Mouse (Mus musculus) kidney, adult 2 months (tissue): Measurements from ENCODE around the gene Bik. TPM values are rescaled to one million over a fixed set of nuclear protein-coding genes. Genes with fewer than 3 reads are reported as not detected.

ENCODE experiments used
- DNase-seq: peaks from one replicate; pipeline ENCODE4 v3.0.0; 2021
- H3K27ac ChIP-seq: fragments of 200-500 bp; 2 replicates; pipeline ENCODE4 v1.5.1; 2012; ENCODE audit warnings: low read depth, low read length, control low read depth, inconsistent platforms; ENCODE audit not compliant: insufficient read depth
- H3K27me3 ChIP-seq: fragments of 200-500 bp; replicated peaks from 2 replicates; pipeline ENCODE4 v1.6.1; 2012; ENCODE audit warnings: mild to moderate bottlenecking, moderate library complexity, low read length, inconsistent platforms; ENCODE audit not compliant: control insufficient read depth, insufficient read depth
- H3K36me3 ChIP-seq: fragments of 200-500 bp; 2 replicates; pipeline ENCODE4 v1.6.1; 2012; ENCODE audit warnings: mild to moderate bottlenecking, moderate library complexity, low read length, inconsistent platforms; ENCODE audit not compliant: control insufficient read depth, insufficient read depth
- H3K4me1 ChIP-seq: fragments of 200-500 bp; 2 replicates; pipeline ENCODE4 v1.6.1; 2011; ENCODE audit warnings: low read length; ENCODE audit not compliant: control insufficient read depth, insufficient read depth
- H3K4me3 ChIP-seq: fragments of 200-500 bp; 2 replicates; pipeline ENCODE4 v1.5.1; 2011; ENCODE audit warnings: mild to moderate bottlenecking, low read depth, low read length, control low read depth; ENCODE audit not compliant: insufficient read depth
- CTCF ChIP-seq: fragments of 200-500 bp; conservative IDR thresholded peaks from 2 replicates; pipeline ENCODE4 v1.5.1; 2011; ENCODE audit warnings: low read depth, mild to moderate bottlenecking, control low read depth, low read length, moderate library complexity, mixed read lengths; ENCODE audit not compliant: insufficient read depth, insufficient read length
- POLR2A ChIP-seq: fragments of 200-500 bp; IDR thresholded peaks from one replicate; pipeline ENCODE4 v1.6.1; 2011; ENCODE audit warnings: low read depth, low read length, control low read depth
- WGBS: fragments of 180-500 bp; shearing (Covaris S2); methylation state at CpG from one replicate; pipeline ENCODE4 v1.1.7; 2018; 5-methylcytosine and 5-hydroxymethylcytosine counted together
- polyA plus RNA-seq: library from polyadenylated mRNA; depleted of rRNA; stranded (reverse); fragments of >200 nt; gene quantifications from 2 replicates; pipeline ENCODE4 v1.2.3, GENCODE M21; 2012; rRNA removed

Gene Bik
- polyA plus RNA-seq, 1 experiment, result 20.8 TPM

GRCm38 (mm10) chr15:83584741-83585220 lies 58.1 kb downstream of the Bik start:
- no peaks in the 10 kb centered on the region for H3K36me3 ChIP-seq
- H3K4me3 ChIP-seq, result no peak overlapping the region
- H3K4me1 ChIP-seq, result no peaks in the 10 kb centered on the region
- no peak overlapping the region for H3K27ac ChIP-seq
- WGBS, result 88% methylated on average over 6 of the region's 6 CpGs
- no peaks in the 10 kb centered on the region for H3K27me3 ChIP-seq
- no peak for DNase-seq
- TF ChIP-seq CTCF, result no peak
- no peak for TF ChIP-seq POLR2A

GRCm38 (mm10) chr15:83590841-83591240 lies 64.2 kb downstream of the Bik start:
- no peak overlapping the region for H3K27ac ChIP-seq
- peaks cover 9% of the 10 kb centered on the region; the same call in 1 of the 2 replicates for H3K4me1 ChIP-seq
- TF ChIP-seq POLR2A, result no peak
- no peak for TF ChIP-seq CTCF
- peak; percentile 63 for DNase-seq
- H3K36me3 ChIP-seq, result no peaks in the 10 kb centered on the region
- WGBS, result 72% methylated on average over 4 of the region's 4 CpGs
- no peak overlapping the region for H3K4me3 ChIP-seq
- no peaks in the 10 kb centered on the region for H3K27me3 ChIP-seq

- Histone ChIP-seq H3K4me3 (no peak overlapping the region), H3K36me3 (no peaks in the 10 kb centered on the region), H3K27me3 (no peaks in the 10 kb centered on the region), H3K4me1 (peaks cover 9% of the 10 kb centered on the region; the same call in 1 of the 2 replicates), H3K27ac (no peak overlapping the region)
- TF ChIP-seq POLR2A (no peak), CTCF (no peak)
- DNase-seq, result no peak
- 82% methylated on average over 6 of the region's 6 CpGs for WGBS
Observed at GRCm38 (mm10) chr15:83591758-83592157, 65.1 kb downstream of the Bik start.

GRCm38 (mm10) chr15:83592260-83593188 lies 65.9 kb downstream of the Bik start:
- Histone ChIP-seq H3K27ac (no peak overlapping the region), H3K4me3 (no peak overlapping the region), H3K4me1 (peaks cover 9% of the 10 kb centered on the region; the same call in 1 of the 2 replicates), H3K36me3 (no peaks in the 10 kb centered on the region), H3K27me3 (no peaks in the 10 kb centered on the region)
- WGBS, result 82% methylated on average over 8 of the region's 8 CpGs
- no peak for TF ChIP-seq CTCF
- no peak for TF ChIP-seq POLR2A
- DNase-seq, result no peak

- TF ChIP-seq CTCF (no peak), POLR2A (no peak)
- DNase-seq, result no peak
Observed at GRCm38 (mm10) chr15:83593189-83593585, 66.5 kb downstream of the Bik start.

GRCm38 (mm10) chr15:83593702-83594512 lies 67.2 kb downstream of the Bik start:
- Histone ChIP-seq H3K36me3 (no peaks in the 10 kb centered on the region), H3K27me3 (no peaks in the 10 kb centered on the region), H3K4me1 (peaks cover 9% of the 10 kb centered on the region; the same call in 1 of the 2 replicates), H3K4me3 (peak overlapping the region; percentile 92), H3K27ac (no peak overlapping the region)
- 24% methylated on average over 19 of the region's 19 CpGs for WGBS
- TF ChIP-seq CTCF (no peak), POLR2A (no peak)
- DNase-seq, result no peak

More at GRCm38 (mm10) chr15:83593189-83593585, 66.5 kb downstream of the Bik start:
- Histone ChIP-seq H3K36me3 (no peaks in the 10 kb centered on the region), H3K4me3 (no peak overlapping the region), H3K27me3 (no peaks in the 10 kb centered on the region), H3K27ac (no peak overlapping the region), H3K4me1 (peaks cover 9% of the 10 kb centered on the region; the same call in 1 of the 2 replicates)

Other genes starting within 250 kb of the Bik start
- 21.4 and 26.5 TPM in 2 replicates for gene Arfgap3, start 176.6 kb upstream of the Bik start, polyA plus RNA-seq
- gene Pacsin2, start 62.3 kb upstream of the Bik start, polyA plus RNA-seq, result 116 and 126 TPM in 2 replicates
- gene Ttll1, start 16.0 kb upstream of the Bik start, polyA plus RNA-seq, result 10.3 and 11.1 TPM in 2 replicates
- gene Tspo, start 36.7 kb downstream of the Bik start, polyA plus RNA-seq, result 402 and 410 TPM in 2 replicates
- gene Mcat, start 36.9 kb downstream of the Bik start, polyA plus RNA-seq, result 31.8 and 34.3 TPM in 2 replicates
- 18.0 and 20.5 TPM in 2 replicates for gene Ttll12, start 68.3 kb downstream of the Bik start, polyA plus RNA-seq
- gene Scube1, start 198.2 kb downstream of the Bik start, polyA plus RNA-seq, result 3.5 TPM in 2 replicates